Mouse (Mus musculus) fibroblast of lung, adult 2 months (primary cell): ENCODE results near the gene Cc2d1a.

Source experiments
- DNase-seq: peaks from one replicate; pipeline ENCODE4 v3.0.0-alpha.2; 2011; ENCODE audit warnings: low read depth

Cc2d1a gene

DNA sequence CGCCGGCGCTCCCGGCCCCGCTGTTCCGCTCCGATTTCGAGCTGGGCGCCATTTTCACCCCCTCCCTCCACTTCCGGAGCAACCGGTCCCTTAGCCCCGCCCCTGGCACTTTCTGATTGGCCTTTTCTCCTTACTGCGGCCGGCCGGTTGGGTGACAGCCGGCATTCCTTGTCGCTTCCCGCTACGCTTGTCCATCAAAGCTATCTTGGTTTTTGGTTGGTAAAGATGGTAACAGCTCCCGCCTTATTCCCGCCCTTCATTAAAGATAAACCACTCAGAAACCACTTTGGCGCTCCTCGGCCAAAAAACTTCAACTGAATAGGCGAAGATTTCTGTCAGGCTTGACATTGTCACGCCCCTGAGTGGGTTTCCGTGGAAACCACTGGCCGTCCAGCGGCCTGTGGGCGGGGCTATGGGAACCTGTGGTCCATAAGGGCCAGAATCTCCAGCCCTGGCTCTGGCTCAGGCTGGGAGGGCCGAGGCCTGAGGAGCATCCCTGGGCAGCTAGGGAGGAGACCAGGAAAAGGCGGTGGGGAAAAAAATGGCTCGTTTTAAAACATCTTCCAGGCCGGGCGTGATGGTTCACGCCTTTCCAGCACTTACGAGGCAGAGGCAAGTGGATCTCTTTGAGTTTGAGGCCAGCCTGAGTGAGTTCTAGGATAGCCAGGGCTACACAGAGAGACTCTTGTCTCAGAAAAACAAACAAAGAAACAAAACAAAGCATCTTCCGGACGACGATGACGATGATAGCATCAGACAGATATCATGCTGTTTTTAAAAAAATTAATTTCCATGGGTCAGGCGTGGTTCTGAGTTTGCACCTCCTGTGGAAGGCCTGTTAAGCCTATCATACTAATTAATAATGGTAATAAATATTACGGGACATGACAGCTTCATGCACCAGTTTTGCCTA is 42.8 kb downstream of the Cc2d1a start, which contains the start of gene Dcaf15:
Gene Dcaf15, minus strand, starts transcription at position 72 of the 913 bp plus-strand sequence.
- peak; percentile 100 for DNase-seq

- no peak for DNase-seq
These were observed 43.5 kb downstream of the Cc2d1a start for GRCm38 (mm10) chr8:84104221-84104620.

GRCm38 (mm10) chr8:84103601-84104000 is 44.1 kb downstream of the Cc2d1a start:
- DNase-seq: no peak

GRCm38 (mm10) chr8:84101476-84102270 is 46.1 kb downstream of the Cc2d1a start:
- DNase-seq: no peak

- DNase-seq: no peak
These were observed 49.4 kb downstream of the Cc2d1a start for GRCm38 (mm10) chr8:84098376-84098775.

DNA sequence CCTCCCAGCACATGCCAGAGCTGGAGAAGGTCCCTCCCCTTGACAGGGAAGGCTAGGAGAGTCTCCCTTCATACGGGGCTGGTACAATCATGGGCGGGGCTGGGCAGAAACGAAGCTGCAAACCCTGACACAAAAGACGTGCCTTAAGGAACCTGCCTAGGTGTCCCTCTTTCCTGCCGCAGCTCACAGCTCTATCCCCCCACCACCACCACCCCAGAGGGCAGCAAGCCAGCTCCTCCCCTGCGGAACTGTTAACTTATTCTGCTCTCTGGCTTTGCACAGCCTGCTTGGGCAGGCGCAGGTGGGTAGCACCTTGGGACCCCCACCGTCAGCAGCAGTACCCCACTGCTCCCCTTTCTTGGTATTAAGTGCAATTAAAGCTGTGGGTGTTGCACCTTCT is 51.7 kb downstream of the Cc2d1a start:
- no peak for DNase-seq

DNA sequence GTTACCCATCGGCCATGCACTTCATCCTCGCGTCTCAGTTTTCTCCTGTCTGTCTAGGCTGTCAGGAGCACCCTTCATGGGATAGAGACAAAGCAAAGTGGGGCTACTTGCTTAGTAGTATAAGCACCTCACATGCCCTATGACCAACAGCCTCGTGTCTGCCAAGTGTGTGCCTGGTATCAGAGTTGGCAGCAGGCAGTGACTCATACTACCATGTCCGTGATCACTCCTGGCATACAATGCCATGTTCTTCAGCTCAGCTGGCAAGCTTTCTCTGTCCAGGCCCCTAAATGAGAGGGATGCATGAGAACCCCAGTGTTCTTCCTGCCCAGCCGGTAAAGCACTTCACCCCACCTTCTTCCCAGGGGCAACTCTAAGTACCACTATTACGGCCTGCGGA is 57.2 kb downstream of the Cc2d1a start:
- no peak for DNase-seq

- no peak for DNase-seq
These were observed 58.5 kb downstream of the Cc2d1a start for GRCm38 (mm10) chr8:84089277-84089676.

DNA sequence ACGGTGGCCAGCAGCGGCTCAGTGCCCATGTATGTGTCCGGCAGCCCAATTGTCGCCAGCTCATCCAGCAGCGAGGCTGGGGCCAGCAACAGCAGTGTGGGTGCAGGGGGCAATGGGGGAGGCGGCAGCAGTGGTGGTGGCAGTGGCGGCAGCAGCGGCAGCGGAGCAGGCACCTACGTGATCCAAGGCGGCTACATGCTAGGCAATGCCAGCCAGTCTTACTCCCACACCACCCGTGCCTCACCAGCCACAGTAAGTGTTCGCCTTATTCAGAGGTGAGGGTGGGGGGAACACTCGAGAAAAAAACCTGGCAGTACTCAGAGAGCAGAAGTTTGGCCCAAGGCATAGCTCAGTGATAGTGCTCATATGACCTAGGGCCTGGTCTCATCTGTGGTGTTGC is 59.9 kb downstream of the Cc2d1a start:
- no peak for DNase-seq

GRCm38 (mm10) chr8:84087156-84087555 is 60.6 kb downstream of the Cc2d1a start:
- DNase-seq: no peak

DNA sequence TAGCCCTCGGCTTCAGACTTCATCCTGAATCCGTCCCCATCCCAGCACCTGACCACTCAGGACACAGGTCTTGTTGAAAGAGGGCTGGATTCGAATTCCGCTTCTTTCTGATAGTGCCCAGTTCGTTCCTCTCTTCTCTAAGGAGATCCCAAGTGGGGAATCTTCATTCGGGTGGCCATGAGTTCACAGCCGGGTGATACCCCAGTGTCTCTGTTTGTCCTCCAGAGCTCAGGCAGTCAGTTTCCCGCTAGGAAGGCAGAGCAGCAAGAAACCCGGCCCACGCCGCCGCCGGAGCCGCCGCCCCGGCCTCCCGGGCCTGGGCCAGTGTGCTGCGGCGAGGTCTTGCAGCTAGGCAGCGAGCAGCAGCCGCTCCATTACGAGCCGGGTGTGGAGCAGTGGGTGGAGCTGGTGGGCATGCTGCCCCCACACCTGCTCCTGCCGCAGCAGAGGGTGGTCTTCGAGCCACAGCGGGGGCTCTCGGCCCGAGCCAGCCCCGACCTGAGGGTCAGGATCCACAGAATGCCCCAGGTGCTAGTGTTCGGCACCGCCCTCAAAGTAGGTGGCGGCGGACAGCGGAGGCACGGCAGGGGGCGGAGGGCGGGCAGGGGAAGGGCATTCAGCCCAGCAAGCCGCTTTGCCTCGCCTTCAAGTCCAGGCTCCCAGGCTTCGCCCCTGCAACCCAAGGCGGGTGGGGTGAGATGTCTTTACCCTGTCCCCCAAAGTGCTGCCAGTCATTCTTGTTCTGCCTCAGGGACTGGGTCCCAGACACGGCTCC is 63.2 kb downstream of the Cc2d1a start:
- DNase-seq: no peak

GRCm38 (mm10) chr8:84083829-84084241 is 63.9 kb downstream of the Cc2d1a start:
- DNase-seq: no peak
